Mouse (Mus musculus) intestine, embryonic 16.5 days (tissue): Measurements from ENCODE around the gene Clrn3. TPM values are rescaled to one million over a fixed set of nuclear protein-coding genes. Genes with fewer than 3 reads are reported as not detected.

Source experiments
- ATAC-seq: fragments of 200-750 bp; cut with Nextera tagmentation; 2 replicates; pipeline ENCODE4 v1.8.0; 2017; ENCODE audit warnings: moderate TSS enrichment, moderate library complexity
- H3K27ac ChIP-seq: fragments of 300-500 bp; sonication (generic); 2 replicates; pipeline ENCODE4 v1.5.1; 2014; ENCODE audit warnings: mild to moderate bottlenecking, low read length
- H3K27me3 ChIP-seq: fragments of 300-500 bp; sonication (generic); replicated peaks from 2 replicates; pipeline ENCODE4 v1.6.1; 2014; ENCODE audit warnings: low read length, control low read depth, mixed read lengths; ENCODE audit not compliant: control insufficient read depth, insufficient read depth
- H3K36me3 ChIP-seq: fragments of 300-500 bp; sonication (generic); 2 replicates; pipeline ENCODE4 v1.6.1; 2014; ENCODE audit warnings: low read length, control low read depth; ENCODE audit not compliant: control insufficient read depth, insufficient read depth
- H3K4me1 ChIP-seq: fragments of 300-500 bp; sonication (generic); 2 replicates; pipeline ENCODE4 v1.6.1; 2014; ENCODE audit warnings: low read length, control low read depth, mixed read lengths; ENCODE audit not compliant: control insufficient read depth, insufficient read depth
- H3K4me2 ChIP-seq: fragments of 300-500 bp; sonication (generic); 2 replicates; pipeline ENCODE4 v1.6.1; 2014; ENCODE audit warnings: low read depth, low read length, control low read depth
- H3K4me3 ChIP-seq: fragments of 300-500 bp; sonication (generic); 2 replicates; pipeline ENCODE4 v1.5.1; 2014; ENCODE audit warnings: mild to moderate bottlenecking, low read length
- H3K9ac ChIP-seq: fragments of 300-500 bp; sonication (generic); 2 replicates; pipeline ENCODE4 v1.6.1; 2014; ENCODE audit warnings: low read depth, low read length
- H3K9me3 ChIP-seq: fragments of 300-500 bp; sonication (generic); 2 replicates; pipeline ENCODE4 v1.6.1; 2016; ENCODE audit warnings: low read length, control low read depth; ENCODE audit not compliant: control insufficient read depth
- WGBS: fragments of 180-500 bp; shearing (Covaris S2); extraction: QIAGEN DNeasy Blood & Tissue Kit; methylation state at CpG from one replicate; pipeline ENCODE4 v1.1.7; 2014; 5-methylcytosine and 5-hydroxymethylcytosine counted together
- microRNA counts: library from miRNA; unstranded; fragments of <30 nt; microRNA quantifications from one replicate; lab custom pipeline; 2016
- microRNA-seq: library from miRNA; unstranded; fragments of <30 nt; microRNA quantifications from one replicate; pipeline ENCODE4, GENCODE M21; 2016
- polyA plus RNA-seq: library from polyadenylated mRNA; unstranded; fragments of >200 nt; fragmentation: Nextera tagmentation; extraction: Ambion mirVana; gene quantifications from 2 replicates; pipeline ENCODE4 v1.2.1, GENCODE M21; 2015

Clrn3 gene
- polyA plus RNA-seq, 1 experiment from 2014 or later, result 40.3 TPM

- H3K4me1 ChIP-seq, result no peaks in the 10 kb centered on the region
- H3K36me3 ChIP-seq, result no peaks in the 10 kb centered on the region
- H3K27ac ChIP-seq, result no peak overlapping the region
- H3K9ac ChIP-seq, result no peak overlapping the region
- WGBS, result 81% methylated on average over 5 of the region's 5 CpGs
- no peak for ATAC-seq
- H3K9me3 ChIP-seq, result no peaks in the 10 kb centered on the region
- no peak overlapping the region for H3K4me3 ChIP-seq
- 0 out of 2 replicates have a peak, but pooled peaks cover 2% of the 10 kb centered on the region for H3K27me3 ChIP-seq
- H3K4me2 ChIP-seq, result no peak overlapping the region
Observed at GRCm38 (mm10) chr7:135470319-135470718, 58.1 kb downstream of the Clrn3 start.

- Histone ChIP-seq H3K9ac (no peak overlapping the region), H3K4me1 (no peaks in the 10 kb centered on the region), H3K4me2 (no peak overlapping the region), H3K4me3 (no peak overlapping the region), H3K36me3 (no peaks in the 10 kb centered on the region), H3K27me3 (0 out of 2 replicates have a peak, but pooled peaks cover 2% of the 10 kb centered on the region), H3K9me3 (no peaks in the 10 kb centered on the region), H3K27ac (no peak overlapping the region)
- 46% methylated on average over 7 of the region's 7 CpGs for WGBS
- ATAC-seq, result no peak
Observed at GRCm38 (mm10) chr7:135468631-135469030, 59.8 kb downstream of the Clrn3 start.

GRCm38 (mm10) chr7:135465293-135465692, 63.2 kb downstream of the Clrn3 start:
- 9% methylated on average over 12 of the region's 12 CpGs for WGBS
- ATAC-seq, result no peak
- no peak overlapping the region for H3K4me3 ChIP-seq
- H3K9me3 ChIP-seq, result no peaks in the 10 kb centered on the region
- no peak overlapping the region for H3K4me2 ChIP-seq
- H3K4me1 ChIP-seq, result no peaks in the 10 kb centered on the region
- no peak overlapping the region for H3K9ac ChIP-seq
- H3K27me3 ChIP-seq, result 0 out of 2 replicates have a peak, but pooled peaks cover 2% of the 10 kb centered on the region
- H3K27ac ChIP-seq, result no peak overlapping the region
- no peaks in the 10 kb centered on the region for H3K36me3 ChIP-seq

DNA sequence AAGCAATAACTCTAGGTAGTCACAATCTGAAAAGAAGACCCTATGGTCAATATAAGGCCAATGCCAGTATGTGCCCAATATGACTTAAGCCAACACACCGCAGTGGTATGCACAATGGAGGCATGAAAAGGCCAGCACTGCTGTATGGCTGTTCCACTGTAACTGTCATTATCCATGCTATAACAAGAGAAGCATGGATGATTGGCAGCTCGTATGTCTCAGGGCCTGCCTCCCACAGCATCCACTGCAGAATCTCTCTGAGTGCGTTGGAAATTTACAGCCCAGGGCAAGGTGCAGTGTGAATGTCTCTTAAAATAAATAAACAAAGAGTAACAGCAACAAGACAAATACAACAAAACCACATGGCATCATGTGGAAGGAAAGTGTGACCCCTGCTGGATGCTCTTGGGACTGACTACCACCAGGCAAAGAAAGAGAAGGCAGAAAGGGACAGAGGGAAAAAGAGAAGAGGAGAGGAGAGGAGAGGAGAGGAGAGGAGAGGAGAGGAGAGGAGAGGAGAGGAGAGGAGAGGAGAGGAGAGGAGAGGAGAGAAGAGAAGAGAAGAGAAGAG, 63.7 kb downstream of the Clrn3 start:
- Histone ChIP-seq H3K4me3 (no peak overlapping the region), H3K9ac (no peak overlapping the region), H3K4me1 (no peaks in the 10 kb centered on the region), H3K27ac (no peak overlapping the region), H3K27me3 (0 out of 2 replicates have a peak, but pooled peaks cover 2% of the 10 kb centered on the region), H3K9me3 (no peaks in the 10 kb centered on the region), H3K36me3 (no peaks in the 10 kb centered on the region), H3K4me2 (no peak overlapping the region)
- 41% methylated on average over 3 of the region's 3 CpGs for WGBS
- no peak for ATAC-seq

MicroRNA genes within 50 kb of the gene (microRNA counts, 519-probe panel; counts per million panel counts)
- 1,434 counts per million, percentile 11 among the panel's probes with 10 or more counts for microRNA mmu-miR-1962 (lab: Ali Mortazavi, UCI)

Small RNA genes within 50 kb of the gene (microRNA-seq; reads per million reads assigned to microRNA genes)
- gene Mir1962, result not detected

Other genes starting within 250 kb of the Clrn3 start
- not detected in 2 replicates for gene Foxi2, start 118.3 kb downstream of the Clrn3 start, polyA plus RNA-seq
- gene Ptpre, start 8.8 kb upstream of the Clrn3 start, polyA plus RNA-seq, result 2.4 and 2.9 TPM in 2 replicates
- gene Mki67, start 187.7 kb upstream of the Clrn3 start, polyA plus RNA-seq, result 20.2 and 23.2 TPM in 2 replicates